In genomic region chr5:140789561-140789960, GRCm38 (mm10) we compare ENCODE assay signal across 12 mouse cellular contexts. TPM values are rescaled to one million over a fixed set of nuclear protein-coding genes. Genes with fewer than 3 reads are reported as not detected.
DNase-seq lines count a peak whose midpoint lies in the region; ATAC-seq and TF ChIP-seq lines count a peak whose summit lies in the region.
"Had no signal": no experiment of that assay in that cellular context is flagged by ENCODE, and none has a peak within 500 bp of the region (broad histone marks: within the 10 kb centered on the region; RNA-seq: fewer than 3 reads in every experiment).

No protein-coding gene starts in this region.

- H3K27me3 ChIP-seq in neural tube, embryonic 13.5 days, result no peaks in the 10 kb centered on the region
- H3K27me3 ChIP-seq: stomach, embryonic 15.5 days had no signal

- H3K4me3 ChIP-seq in layer of hippocampus, adult 2 months, result no peak overlapping the region
- H3K4me3 ChIP-seq in neural tube, embryonic 13.5 days, result no peak overlapping the region
- H3K4me3 ChIP-seq: stomach, embryonic 15.5 days had no signal

- no peaks in the 10 kb centered on the region for H3K9me3 ChIP-seq in neural tube, embryonic 13.5 days
- H3K9me3 ChIP-seq: stomach, embryonic 15.5 days had no signal

- ATAC-seq in neural tube, embryonic 13.5 days (ENCODE audit: low read depth), result no peak

- peaks cover 69% of the 10 kb centered on the region for H3K4me1 ChIP-seq in neural tube, embryonic 13.5 days (replicated peaks)

- DNase-seq in heart, adult 11 months, result peak; percentile 90
- DNase-seq in heart, adult 9 months (ENCODE audit: low spot score in 2 of 2), result no peak
- DNase-seq in layer of hippocampus, adult 2 months (ENCODE audit: low spot score in 2 of 2), result no peak
- DNase-seq in layer of hippocampus, adult 18-20 months (ENCODE audit: low spot score in 2 of 2), result no peak
- no peak for DNase-seq in neural tube, embryonic 10.5 days (ENCODE audit: extremely low spot score, low spot score)
- no peak for DNase-seq in MN1 (ENCODE audit: low spot score)
- no peak for DNase-seq in gastrocnemius, postnatal 10 days
- DNase-seq: cerebellum, postnatal 14 days; kidney, postnatal 36 days; thymus, postnatal 4 days had no signal

- H3K9ac ChIP-seq in neural tube, embryonic 13.5 days, result no peak overlapping the region
- H3K9ac ChIP-seq: stomach, embryonic 15.5 days had no signal

- peak overlapping the region; percentile 80; the same call in 1 of the 2 replicates for H3K27ac ChIP-seq in layer of hippocampus, adult 2 months
- peak overlapping the region; percentile 95; the same call in 1 of the 2 replicates for H3K27ac ChIP-seq in neural tube, embryonic 13.5 days (replicated peaks)

- peaks cover 9% of the 10 kb centered on the region for H3K36me3 ChIP-seq in neural tube, embryonic 13.5 days
- H3K36me3 ChIP-seq: stomach, embryonic 15.5 days had no signal

- TF ChIP-seq CTCF in layer of hippocampus, adult 2 months (conservative IDR thresholded peaks at IDR 0.05), result no peak

- no peak overlapping the region for H3K4me2 ChIP-seq in neural tube, embryonic 13.5 days
- H3K4me2 ChIP-seq: stomach, embryonic 15.5 days had no signal

RNA-seq across cellular contexts. Expression of gene Gna12, which starts 40.7 kb away (rescaled TPM):
- total RNA-seq in layer of hippocampus, adult 2 months (2021), result 10 to 100 TPM; 78.3 to 80.5 TPM
- 10 to 100 TPM; 86.2 to 95.6 TPM for total RNA-seq in layer of hippocampus, adult 18-20 months (2021)
- polyA plus RNA-seq in neural tube, embryonic 13.5 days (2015; fragmentation: Nextera tagmentation; extraction: Ambion mirVana), result 20.5 and 35.0 TPM in 2 replicates
- total RNA-seq in gastrocnemius, postnatal 10 days (2021), result 10 to 100 TPM; 38.2 to 42.4 TPM
